Mouse (Mus musculus) layer of hippocampus, postnatal 25 days (tissue): ENCODE data around the gene Vav1. TPM values are rescaled to one million over a fixed set of nuclear protein-coding genes. Genes with fewer than 3 reads are reported as not detected.

Source experiments
- DNase-seq, 2 experiments: peaks; one replicate each; pipeline ENCODE4 v3.0.0; 2022; ENCODE audit warnings: mixed read lengths in 2 of 2, low spot score in 1 of 2; ENCODE audit errors: extremely low spot score in 1 of 2
- total RNA-seq, 2 experiments: library from RNA; stranded (reverse); gene quantifications; 2 replicates each; pipeline ENCODE4 v1.2.3; 2021

Gene Vav1
- total RNA-seq, result 1 to 10 TPM; 3.3 to 3.5 TPM

GRCm38 (mm10) chr17:57278943-57279590, at the start of gene Vav1:
Vav1 (plus strand) TSS chr17:57279100.
- DNase-seq, result no peak

DNA sequence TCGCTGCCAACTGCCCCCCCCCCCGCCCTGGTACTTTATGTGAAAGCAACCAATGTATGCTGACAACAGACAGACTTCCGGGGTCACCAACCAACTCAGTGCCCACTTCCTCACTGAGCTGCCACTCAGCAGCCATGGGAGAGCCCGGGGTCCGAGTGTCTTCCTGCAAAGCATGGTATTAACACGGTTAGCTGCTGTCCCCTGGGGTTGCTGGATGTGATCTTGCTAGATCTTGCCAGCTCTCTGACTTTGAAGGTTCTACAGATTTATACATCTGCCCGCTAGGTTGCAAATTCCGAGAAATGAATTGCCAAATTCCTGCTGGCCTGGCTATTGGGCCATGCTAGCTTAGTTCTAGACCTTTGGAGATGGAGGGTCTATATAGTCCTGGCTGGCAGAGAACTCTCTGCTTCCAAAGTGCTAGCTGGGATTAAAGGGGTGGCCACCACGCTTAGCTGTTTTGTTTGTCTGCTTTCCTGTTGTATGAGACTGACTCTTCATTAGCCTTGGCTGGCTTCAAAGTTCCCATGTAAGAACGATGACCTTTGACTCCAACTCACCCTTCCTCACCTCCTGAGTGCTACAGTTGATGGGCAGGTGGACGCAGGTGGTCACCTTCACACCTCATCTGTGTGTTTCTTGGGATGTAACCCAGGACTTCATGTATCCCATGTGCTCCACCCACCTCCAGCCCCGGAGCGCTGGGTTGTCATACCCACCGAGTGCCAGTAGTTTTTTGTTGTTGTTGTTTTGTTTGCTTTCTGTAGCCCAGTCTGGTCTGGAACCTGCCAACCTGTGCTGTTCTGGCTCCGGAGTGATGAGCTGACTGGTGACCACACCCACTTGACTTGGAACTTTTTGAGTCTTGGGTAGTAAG, 48.8 kb upstream of the Vav1 start:
- no peak for DNase-seq

DNA sequence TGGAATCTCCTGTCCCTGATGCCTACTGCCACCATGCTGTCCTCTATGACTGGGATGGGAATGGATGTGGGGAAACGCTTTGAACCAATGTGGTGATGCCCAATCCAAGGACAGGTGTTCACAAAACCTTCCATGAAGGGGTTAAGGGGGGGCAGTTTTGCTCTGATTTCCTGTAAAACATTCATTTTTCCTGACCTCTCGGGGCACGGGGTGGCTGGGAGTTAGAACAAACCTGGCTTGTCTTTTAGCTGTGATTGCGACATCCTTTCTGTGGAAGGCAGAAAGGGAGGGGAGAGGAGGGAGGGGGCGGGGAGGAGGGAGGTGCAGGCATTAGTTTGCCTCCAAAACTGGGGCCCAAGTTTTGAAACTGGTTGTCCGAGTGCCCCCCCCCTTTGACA, 48.2 kb upstream of the Vav1 start:
- DNase-seq, result no peak

GRCm38 (mm10) chr17:57231321-57231771, 47.6 kb upstream of the Vav1 start:
- DNase-seq, result no peak

GRCm38 (mm10) chr17:57232200-57232599, 46.7 kb upstream of the Vav1 start:
- no peak for DNase-seq

DNA sequence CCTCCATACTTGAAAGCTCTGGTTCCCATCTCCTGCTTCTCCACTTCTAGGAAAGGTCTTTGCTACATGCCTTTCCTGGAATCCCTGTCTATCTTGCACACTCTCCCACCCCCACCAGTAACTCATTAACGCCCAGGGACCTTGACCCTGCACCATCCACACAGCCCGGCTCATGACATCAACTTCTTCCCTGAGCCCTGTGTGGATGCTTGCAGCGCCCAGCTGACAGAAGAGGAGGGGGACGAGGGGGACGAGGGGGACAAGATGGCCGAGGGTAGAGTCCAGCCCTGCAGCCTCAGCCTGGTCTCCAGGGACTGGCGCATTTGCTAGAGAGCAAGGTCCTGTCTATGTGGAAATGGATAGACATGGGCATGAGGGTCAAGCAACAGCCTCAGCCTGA, 45.9 kb upstream of the Vav1 start:
- DNase-seq, result no peak

GRCm38 (mm10) chr17:57234254-57234928, 44.5 kb upstream of the Vav1 start:
- no peak for DNase-seq

GRCm38 (mm10) chr17:57235803-57236202, 43.1 kb upstream of the Vav1 start:
- no peak for DNase-seq

DNA sequence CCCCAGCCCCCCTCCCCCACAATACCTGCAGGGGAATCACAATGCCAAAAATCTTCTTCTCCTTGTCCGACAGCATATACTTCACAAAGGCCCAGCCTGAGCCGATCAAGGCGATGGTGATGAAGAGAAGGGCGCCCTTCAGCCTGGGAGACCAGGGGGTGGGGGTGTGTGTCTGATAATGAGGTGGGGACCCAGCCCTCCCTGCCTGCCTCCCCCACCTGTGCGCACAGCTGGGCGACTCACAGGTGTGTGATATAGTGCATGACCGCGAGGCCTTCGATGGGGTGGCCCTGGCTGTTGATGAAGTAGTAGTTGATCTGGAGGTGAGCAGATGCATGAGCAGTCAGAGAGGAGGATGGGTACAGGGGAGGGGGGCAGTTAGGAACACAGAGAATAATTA, 41.7 kb upstream of the Vav1 start:
- DNase-seq, result no peak

GRCm38 (mm10) chr17:57243650-57244370, 35.1 kb upstream of the Vav1 start:
- DNase-seq, result no peak

- DNase-seq, result no peak
These were observed 33.5 kb upstream of the Vav1 start for GRCm38 (mm10) chr17:57245311-57245929.

DNA sequence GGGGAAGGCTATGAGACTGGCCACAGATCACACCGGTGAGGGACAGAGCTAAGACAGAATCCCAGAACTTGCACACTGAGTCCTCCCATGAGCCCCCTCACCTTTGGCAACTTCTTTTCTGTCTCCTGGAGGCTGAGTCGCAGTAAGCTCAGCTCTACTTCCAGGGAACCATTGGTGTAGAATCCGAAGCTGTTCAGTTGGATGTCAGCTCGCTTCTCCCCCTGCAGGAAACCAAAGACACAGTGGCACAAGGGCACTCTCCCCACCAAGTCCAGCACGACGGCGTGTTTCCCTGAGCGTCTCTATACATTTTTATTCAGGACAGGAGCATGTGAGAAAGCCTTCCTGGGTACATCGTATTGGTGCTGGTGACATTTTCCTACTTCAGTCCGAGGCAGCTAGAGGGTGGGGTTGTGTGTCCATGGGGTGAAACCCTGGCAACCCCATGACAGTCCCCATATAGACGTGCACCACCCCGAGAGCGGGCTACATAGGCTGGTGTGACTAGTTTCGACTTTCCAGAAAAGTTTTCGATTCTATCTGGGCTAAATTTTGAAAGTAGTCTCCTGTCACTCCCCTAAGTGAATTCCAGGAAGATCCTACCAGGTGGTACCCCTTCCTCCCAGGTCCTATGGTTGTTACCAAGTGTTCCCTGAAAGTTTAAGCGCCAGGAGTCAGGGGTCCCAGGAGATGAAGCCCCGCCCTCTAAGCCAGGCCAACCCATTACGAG, 32.1 kb upstream of the Vav1 start:
- DNase-seq, result no peak

- peak; percentile 73 to 87 for DNase-seq
These were observed 31.3 kb upstream of the Vav1 start for GRCm38 (mm10) chr17:57247393-57248200.

DNA sequence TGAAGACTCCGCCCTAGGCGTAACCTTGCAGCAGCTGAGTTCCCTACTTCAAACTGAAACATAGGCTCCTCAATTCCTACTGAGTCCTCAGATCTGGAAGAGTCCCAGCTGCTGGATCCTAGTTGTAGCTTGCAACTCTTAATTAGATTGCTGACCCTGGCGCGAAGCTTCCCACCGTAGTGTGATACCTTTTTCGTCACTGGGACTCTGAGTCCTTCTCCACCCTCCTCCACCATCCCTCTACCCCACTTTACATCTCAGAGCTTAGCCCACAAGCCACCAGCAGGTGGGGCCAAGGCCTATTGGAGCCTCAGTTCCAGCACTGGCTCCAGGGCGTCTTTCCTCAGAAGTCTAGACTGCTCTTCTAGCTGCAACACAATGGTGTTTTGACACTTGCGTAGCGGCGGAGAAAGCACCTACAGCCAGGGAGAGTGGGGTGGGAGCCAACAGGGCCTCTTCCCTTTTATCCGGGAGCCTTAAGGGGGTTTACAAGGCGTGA, 30.6 kb upstream of the Vav1 start, which contains the start of gene Gpr108:
TSS of gene Gpr108 (minus strand) at position 246 of the 499 bp plus-strand sequence.
- DNase-seq, result peak; percentile 66 to 73

- DNase-seq, result no peak
These were observed 30.1 kb upstream of the Vav1 start for GRCm38 (mm10) chr17:57248771-57249170.

GRCm38 (mm10) chr17:57249186-57250181, 29.4 kb upstream of the Vav1 start, which contains the start of gene Trip10:
Trip10 (plus strand) TSS chr17:57249455.
- DNase-seq, result peak; percentile 79 to 87
